Mouse (Mus musculus) layer of hippocampus, postnatal 10 days (tissue): ENCODE results near the gene Slc17a5. TPM values are rescaled to one million over a fixed set of nuclear protein-coding genes. Genes with fewer than 3 reads are reported as not detected.

Experiments used
- DNase-seq, 2 experiments: peaks; one replicate each; pipeline ENCODE4 v3.0.0; 2021; ENCODE audit warnings: low spot score in 2 of 2
- total RNA-seq, 2 experiments: library from RNA; stranded (reverse); gene quantifications; 2 replicates each; pipeline ENCODE4 v1.2.3; 2021

The Slc17a5 gene
- total RNA-seq, 2 experiments from 2014 or later, result 13.4 to 16.2 TPM

- DNase-seq, result no peak
These were observed 28.4 kb downstream of the Slc17a5 start for GRCm38 (mm10) chr9:78559479-78559878.

- DNase-seq, result no peak
These were observed 29.1 kb downstream of the Slc17a5 start for GRCm38 (mm10) chr9:78558586-78559214.

GRCm38 (mm10) chr9:78557041-78557440, 30.8 kb downstream of the Slc17a5 start:
- no peak for DNase-seq

- DNase-seq, result peak; percentile 89 to 92
These were observed 34.9 kb downstream of the Slc17a5 start for GRCm38 (mm10) chr9:78552984-78553383.

- DNase-seq, result no peak
These were observed 36.1 kb downstream of the Slc17a5 start for GRCm38 (mm10) chr9:78551761-78552160.

GRCm38 (mm10) chr9:78547742-78548141, 40.1 kb downstream of the Slc17a5 start:
- no peak for DNase-seq

GRCm38 (mm10) chr9:78546944-78547343, 40.9 kb downstream of the Slc17a5 start:
- DNase-seq, result no peak

GRCm38 (mm10) chr9:78541758-78542157, 46.1 kb downstream of the Slc17a5 start:
- no peak for DNase-seq

- no peak for DNase-seq
These were observed 49.4 kb downstream of the Slc17a5 start for GRCm38 (mm10) chr9:78538421-78538820.

GRCm38 (mm10) chr9:78537154-78537873, 50.5 kb downstream of the Slc17a5 start:
- DNase-seq, result peak; percentile 43 to 62

- DNase-seq, result no peak
These were observed 53.2 kb downstream of the Slc17a5 start for GRCm38 (mm10) chr9:78534606-78535005.

GRCm38 (mm10) chr9:78533296-78533935, 54.4 kb downstream of the Slc17a5 start:
- DNase-seq, result no peak

GRCm38 (mm10) chr9:78532341-78532819, 55.5 kb downstream of the Slc17a5 start:
- no peak for DNase-seq

GRCm38 (mm10) chr9:78531816-78532215, 56.0 kb downstream of the Slc17a5 start:
- DNase-seq, result no peak

GRCm38 (mm10) chr9:78527767-78528381, 60.0 kb downstream of the Slc17a5 start:
- peak; percentile 86 to 89 for DNase-seq

GRCm38 (mm10) chr9:78527301-78527761, 60.5 kb downstream of the Slc17a5 start:
- DNase-seq, result peak; percentile 65 to 77

GRCm38 (mm10) chr9:78526206-78526605, 61.6 kb downstream of the Slc17a5 start:
- no peak for DNase-seq

- no peak for DNase-seq
These were observed 62.2 kb downstream of the Slc17a5 start for GRCm38 (mm10) chr9:78525451-78526135.

GRCm38 (mm10) chr9:78521689-78522088, 66.2 kb downstream of the Slc17a5 start:
- DNase-seq, result peak; percentile 28 to 46

- peak; percentile 61 to 67 for DNase-seq
These were observed 66.8 kb downstream of the Slc17a5 start for GRCm38 (mm10) chr9:78520780-78521601.
